7 mouse cellular contexts compared by ENCODE assay signal in the genomic region with DNA sequence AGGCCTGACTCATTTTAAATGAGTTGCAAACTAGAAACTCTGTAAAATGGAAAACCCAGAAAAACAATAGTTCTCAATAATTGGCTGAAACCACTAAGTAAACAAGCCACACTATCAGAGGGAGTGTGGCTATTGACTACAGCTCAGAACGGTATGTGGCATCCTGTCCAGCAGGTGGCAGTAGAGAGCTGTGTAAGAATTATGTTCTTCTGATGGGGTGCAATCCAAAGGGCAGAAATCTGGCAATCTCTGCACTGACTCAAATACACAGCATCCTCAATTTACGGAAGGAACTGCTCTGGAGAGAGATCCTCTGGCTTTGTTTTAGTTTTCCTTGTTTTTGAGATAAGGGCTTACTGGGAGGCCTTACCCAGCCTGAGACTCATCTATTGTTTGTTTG. TPM values are rescaled to one million over a fixed set of nuclear protein-coding genes. Genes with fewer than 3 reads are reported as not detected.
DNase-seq lines count a peak whose midpoint lies in the region; ATAC-seq and TF ChIP-seq lines count a peak whose summit lies in the region.

No protein-coding gene starts in this region.

- H3K27ac ChIP-seq in midbrain, embryonic 12.5 days (replicated peaks) = no peak overlapping the region
- no peak overlapping the region for H3K27ac ChIP-seq in spleen, adult 2 months (ENCODE audit: insufficient read depth, low read length)

- H3K36me3 ChIP-seq in midbrain, embryonic 12.5 days = no peaks in the 10 kb centered on the region
- no peaks in the 10 kb centered on the region for H3K36me3 ChIP-seq in spleen, adult 2 months (ENCODE audit: control insufficient read depth, insufficient read depth, low read length)

- no peak for TF ChIP-seq POLR2A in spleen, adult 2 months (IDR thresholded peaks at IDR 0.05; ENCODE audit: low read depth, low read length)

- ATAC-seq in midbrain, embryonic 12.5 days (ENCODE audit: low FRiP score, low read depth) = 0 out of 2 replicates have a peak, but pooled peaks have one; percentile 38

- DNase-seq in ZHBTc4 (ENCODE audit: low read depth, low spot score) = peak; percentile 87
- DNase-seq in cerebellum, adult 9-10 months = peak; percentile 93
- peak; percentile 78 to 89 for DNase-seq in frontal cortex, postnatal 25 days (ENCODE audit: low spot score in 2 of 2)
- peak; percentile 87 for DNase-seq in hindlimb bud, embryonic 11.5 days (ENCODE audit: extremely low spot score, low read depth, low spot score)
- DNase-seq in left cerebral cortex, adult 8-10 months (ENCODE audit: low spot score in 2 of 2) = peak; percentile 58 to 60
- peak; percentile 63 to 76 for DNase-seq in spleen, adult 2 months (ENCODE audit: low read depth in 1 of 2, low spot score in 2 of 2)

- no peaks in the 10 kb centered on the region for H3K4me1 ChIP-seq in midbrain, embryonic 12.5 days
- no peaks in the 10 kb centered on the region for H3K4me1 ChIP-seq in spleen, adult 2 months (ENCODE audit: control insufficient read depth, insufficient read depth, insufficient read length)

- H3K9me3 ChIP-seq in midbrain, embryonic 12.5 days = no peaks in the 10 kb centered on the region

- H3K4me3 ChIP-seq in midbrain, embryonic 12.5 days = no peak overlapping the region
- H3K4me3 ChIP-seq in spleen, adult 2 months (ENCODE audit: extremely low read depth, insufficient read depth, insufficient read length) = no peak overlapping the region

- H3K9ac ChIP-seq in midbrain, embryonic 12.5 days (replicated peaks) = no peak overlapping the region

- WGBS in midbrain, embryonic 12.5 days = 6% methylated on average over 2 of the region's 2 CpGs
- 2% methylated on average over 2 of the region's 2 CpGs for WGBS in spleen, adult 2 months

- no peak overlapping the region for H3K4me2 ChIP-seq in midbrain, embryonic 12.5 days (replicated peaks)

- no peaks in the 10 kb centered on the region for H3K27me3 ChIP-seq in midbrain, embryonic 12.5 days
- H3K27me3 ChIP-seq in spleen, adult 2 months (ENCODE audit: control insufficient read depth, insufficient read depth, low read length) = no peaks in the 10 kb centered on the region

- TF ChIP-seq CTCF in spleen, adult 2 months (IDR thresholded peaks at IDR 0.05; ENCODE audit: extremely low read depth, insufficient read depth, insufficient read length, insufficient replicate concordance) = peak; percentile 64; the same call in 1 of the 2 replicates

RNA-seq across cellular contexts. Expression of a gene that starts 15.9 kb away (rescaled TPM):
- total RNA-seq in left cerebral cortex, adult 8-10 months (2022) = 1 to 10 TPM; 2.1 to 3.2 (median 2.9) TPM
- polyA plus RNA-seq in midbrain, embryonic 12.5 days (2016; fragmentation: Nextera tagmentation; extraction: Ambion mirVana) = 0.54 and 0.71 TPM in 2 replicates
- polyA plus RNA-seq in spleen, adult 2 months (2012; rRNA removed) = 0.20 and 0.22 TPM in 2 replicates

RNA-seq across cellular contexts. Expression of a gene that starts 59.2 kb away (rescaled TPM):
- 10 to 100 TPM; 73.0 to 83.2 (median 79.8) TPM for total RNA-seq in left cerebral cortex, adult 8-10 months (2022)
- 14.2 and 15.8 TPM in 2 replicates for polyA plus RNA-seq in midbrain, embryonic 12.5 days (2016; fragmentation: Nextera tagmentation; extraction: Ambion mirVana)
- polyA plus RNA-seq in spleen, adult 2 months (2012; rRNA removed) = 1.8 and 3.1 TPM in 2 replicates
